Mouse (Mus musculus) kidney, adult 2 months (tissue): ENCODE measurements around the gene Kmt2b.

Experiments used
- CTCF ChIP-seq: fragments of 200-500 bp; conservative IDR thresholded peaks from 2 replicates; pipeline ENCODE4 v1.5.1; 2011; ENCODE audit warnings: low read depth, mild to moderate bottlenecking, control low read depth, low read length, moderate library complexity, mixed read lengths; ENCODE audit not compliant: insufficient read depth, insufficient read length
- POLR2A ChIP-seq: fragments of 200-500 bp; IDR thresholded peaks from one replicate; pipeline ENCODE4 v1.6.1; 2011; ENCODE audit warnings: low read depth, low read length, control low read depth

DNA sequence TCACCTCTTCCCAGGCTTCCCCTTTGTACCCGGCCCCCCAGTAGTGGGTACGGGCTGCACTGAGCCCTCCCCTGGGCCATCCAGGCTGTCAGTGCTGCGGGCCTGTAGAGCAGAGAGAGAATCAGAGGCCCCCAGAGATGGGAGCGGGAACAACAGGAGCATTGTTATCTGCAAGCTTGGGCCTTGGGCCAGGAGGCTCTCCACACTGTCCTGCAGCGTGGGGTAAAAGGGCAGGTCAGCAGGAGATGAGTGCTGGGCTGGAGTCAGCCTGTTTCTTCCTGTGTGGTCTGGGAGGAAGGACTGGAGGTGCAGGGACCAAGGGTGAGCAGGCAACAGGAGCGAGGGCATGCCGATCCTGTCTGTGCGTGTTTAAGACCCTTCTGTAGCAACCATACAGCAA is 55.6 kb downstream of the Kmt2b start:
- no peak for TF ChIP-seq POLR2A
- TF ChIP-seq CTCF = no peak
